Mouse (Mus musculus): ENCODE data around the gene Ptger2.

The Ptger2 gene

DNA sequence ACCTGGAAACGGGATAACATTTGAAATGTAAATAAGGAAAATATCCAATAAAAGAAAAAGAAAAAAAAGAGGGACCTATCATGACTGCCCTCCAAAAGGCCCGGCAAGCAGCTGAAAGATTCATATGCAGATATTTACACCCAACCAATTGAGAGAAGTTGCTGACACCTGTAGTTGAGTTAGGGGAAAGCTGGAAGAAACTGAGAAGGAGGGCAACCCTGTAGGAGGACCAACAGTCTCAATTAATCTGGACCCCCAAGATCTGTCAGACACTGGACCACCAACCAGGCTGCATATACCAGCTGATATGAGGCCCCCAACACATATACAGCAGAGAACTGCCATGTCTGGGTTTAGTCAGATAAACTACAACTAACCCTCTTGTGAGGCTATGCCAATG, 60.1 kb downstream of the Ptger2 start:
- in situ Hi-C loops (cut with MboI; ENCODE audit: low sequenced_read_pairs): no loop called here

GRCm38 (mm10) chr14:45049689-45050418, 61.9 kb downstream of the Ptger2 start:
- in situ Hi-C loops (cut with MboI; ENCODE audit: low sequenced_read_pairs): no loop called here

GRCm38 (mm10) chr14:45050419-45050776, 62.4 kb downstream of the Ptger2 start:
- in situ Hi-C loops (cut with MboI; ENCODE audit: low sequenced_read_pairs): no loop called here

DNA sequence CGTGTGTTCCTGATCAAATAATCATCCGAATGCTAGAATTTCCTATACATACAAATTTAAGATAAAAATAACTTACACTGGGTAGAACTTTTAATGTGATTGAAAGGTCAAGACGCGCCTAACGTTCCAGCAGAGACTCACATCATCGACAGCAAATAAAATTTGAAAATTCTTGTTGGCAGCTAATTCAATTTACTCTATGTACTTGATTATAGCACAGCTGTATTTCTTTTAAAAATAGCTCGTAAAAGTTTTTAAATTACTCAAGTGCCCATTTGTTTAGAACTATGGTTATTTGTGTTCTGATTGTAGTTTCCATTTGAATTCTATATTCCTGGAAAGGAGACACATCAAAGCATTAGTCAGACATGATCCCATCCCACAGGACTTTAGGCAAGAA, 63.1 kb downstream of the Ptger2 start:
- in situ Hi-C loops (cut with MboI; ENCODE audit: low sequenced_read_pairs): no loop called here
